Mouse (Mus musculus): ENCODE measurements at regions not wholly inside any gene's neighbourhood (a gene's known extent, or its start where the extent isn't known, plus 50 kb on each side); places are given as distances from the start of the nearest gene placed in this dataset.
"Not testable (repeated sequence)": the region's sequence is repeated elsewhere in the genome, so short reads cannot be mapped to it uniquely, and the experiment has no call there.

DNA sequence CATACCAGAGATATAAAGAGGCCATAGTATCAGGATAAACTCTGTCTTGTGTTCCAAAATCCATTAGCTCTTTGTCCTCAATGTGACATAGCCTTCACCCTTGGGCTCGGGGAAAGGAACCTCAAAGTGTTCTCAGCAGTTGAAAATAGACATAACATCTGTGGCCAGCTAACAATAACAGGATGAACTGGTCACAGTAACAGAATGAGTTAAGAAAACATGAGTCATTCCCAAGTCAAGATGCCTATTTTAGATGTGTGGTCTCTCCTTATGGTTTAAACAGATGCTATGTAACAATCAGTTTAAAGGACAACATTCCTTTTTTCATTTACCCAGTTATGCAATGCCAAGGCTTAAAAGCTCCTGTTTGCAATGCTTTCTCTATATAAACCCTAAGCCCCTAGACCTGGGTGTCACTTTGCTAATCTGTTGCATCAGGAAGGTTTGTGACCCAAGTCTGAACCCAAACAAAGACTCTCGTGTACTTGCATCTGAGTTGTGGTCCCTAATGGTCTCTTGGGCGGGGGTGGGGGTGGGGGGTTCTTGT is 920.5 kb upstream of the Dsel start:
- H3K4me3 ChIP-seq (ENCODE audit: low read depth, low read length), result no peak overlapping the region
- TF ChIP-seq CTCF (IDR thresholded peaks at IDR 0.05; ENCODE audit: low read depth), result no peak
- H3K9me3 ChIP-seq (ENCODE audit: low read length), result no peaks in the 10 kb centered on the region
- ATAC-seq (no peak), DNase-seq (no peak)
- H3K36me3 ChIP-seq (ENCODE audit: insufficient read depth), result no peaks in the 10 kb centered on the region
- H3K4me1 ChIP-seq (ENCODE audit: insufficient read depth), result no peaks in the 10 kb centered on the region
- H3K27ac ChIP-seq (ENCODE audit: low read depth, low read length), result no peak overlapping the region
- H3K27me3 ChIP-seq (ENCODE audit: insufficient read depth, low read length), result no peaks in the 10 kb centered on the region
- no peak overlapping the region for H3K4me2 ChIP-seq (ENCODE audit: low read depth)
- no peak overlapping the region for H3K9ac ChIP-seq
- WGBS, result 66% methylated on average over 3 of the region's 3 CpGs

DNA sequence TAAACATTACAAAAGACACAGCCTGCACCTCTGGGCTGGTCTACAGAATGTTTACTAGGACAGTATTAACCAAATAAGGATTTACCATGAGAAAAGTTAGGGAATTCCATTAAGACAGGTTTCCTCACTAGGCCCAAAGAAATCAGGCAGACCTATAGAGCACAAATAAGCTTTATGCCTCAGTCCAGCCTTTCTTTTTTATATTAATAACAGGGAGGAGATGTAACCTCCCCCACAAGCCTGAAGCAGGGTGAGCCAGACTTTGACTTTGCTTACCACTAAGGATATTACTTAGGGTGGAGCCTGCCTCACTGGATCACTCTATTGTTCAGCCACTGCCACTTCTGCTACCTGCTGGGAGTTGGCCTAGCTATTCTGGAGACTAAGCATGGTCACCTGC is 915.1 kb upstream of the Dsel start:
- Histone ChIP-seq H3K4me1 (ENCODE audit: insufficient read depth) (no peaks in the 10 kb centered on the region), H3K27me3 (ENCODE audit: insufficient read depth, low read length) (no peaks in the 10 kb centered on the region), H3K4me3 (ENCODE audit: low read depth, low read length) (no peak overlapping the region), H3K9me3 (ENCODE audit: low read length) (no peaks in the 10 kb centered on the region), H3K27ac (ENCODE audit: low read depth, low read length) (no peak overlapping the region), H3K36me3 (ENCODE audit: insufficient read depth) (no peaks in the 10 kb centered on the region), H3K4me2 (ENCODE audit: low read depth) (no peak overlapping the region), H3K9ac (no peak overlapping the region)
- no peak for DNase-seq
- no peak for ATAC-seq
- TF ChIP-seq CTCF (IDR thresholded peaks at IDR 0.05; ENCODE audit: low read depth), result no peak

DNA sequence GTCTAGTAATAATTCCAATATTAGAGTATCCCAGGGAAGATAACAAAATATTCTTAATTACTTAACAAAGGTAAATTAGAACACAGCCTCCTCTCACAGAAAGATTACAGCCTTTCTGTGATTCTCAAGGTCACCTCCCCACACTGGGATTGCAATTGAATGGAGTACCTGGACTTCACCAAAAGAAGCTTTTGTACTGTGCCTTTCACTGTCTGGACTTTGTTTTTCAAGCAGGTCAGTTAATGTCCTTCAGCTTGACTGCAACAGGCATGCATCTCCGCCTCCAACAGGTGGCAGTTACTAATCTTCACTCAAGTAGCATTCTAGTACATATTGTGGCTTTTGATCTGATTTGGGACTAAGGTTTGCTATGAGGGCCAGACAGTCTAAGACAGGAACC is 913.8 kb upstream of the Dsel start:
- WGBS, result 93% methylated on average over 1 of the region's 1 CpGs
- Histone ChIP-seq H3K4me1 (ENCODE audit: insufficient read depth) (no peaks in the 10 kb centered on the region), H3K9me3 (ENCODE audit: low read length) (no peaks in the 10 kb centered on the region), H3K4me3 (ENCODE audit: low read depth, low read length) (no peak overlapping the region), H3K27me3 (ENCODE audit: insufficient read depth, low read length) (no peaks in the 10 kb centered on the region), H3K36me3 (ENCODE audit: insufficient read depth) (no peaks in the 10 kb centered on the region), H3K9ac (no peak overlapping the region), H3K27ac (ENCODE audit: low read depth, low read length) (no peak overlapping the region), H3K4me2 (ENCODE audit: low read depth) (no peak overlapping the region)
- DNase-seq (no peak), ATAC-seq (no peak)
- TF ChIP-seq CTCF (IDR thresholded peaks at IDR 0.05; ENCODE audit: low read depth), result no peak

DNA sequence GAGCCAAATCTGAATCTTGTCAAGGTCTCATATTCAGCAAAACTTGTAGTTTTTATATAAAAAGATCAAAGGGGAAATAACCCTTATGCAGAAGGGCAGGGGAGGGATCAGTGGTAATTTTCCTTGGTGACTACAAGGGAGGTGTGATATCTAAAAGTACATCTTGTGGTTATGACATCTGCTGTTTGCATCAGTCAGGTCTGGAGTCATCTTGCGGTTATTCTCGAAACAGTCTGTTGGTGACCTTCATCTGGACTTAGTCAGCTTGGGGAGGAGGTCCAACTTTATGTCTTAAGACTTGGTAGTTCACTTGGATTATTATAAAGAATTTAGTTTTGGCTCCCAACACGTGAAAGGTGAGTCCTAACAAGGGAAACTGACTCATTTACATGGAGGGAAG is 885.9 kb upstream of the Dsel start:
- not testable (repeated sequence) for H3K27ac ChIP-seq (ENCODE audit: low read depth, low read length); ATAC-seq; H3K9me3 ChIP-seq (ENCODE audit: low read length); H3K4me1 ChIP-seq (ENCODE audit: insufficient read depth); H3K36me3 ChIP-seq (ENCODE audit: insufficient read depth); H3K4me3 ChIP-seq (ENCODE audit: low read depth, low read length); H3K9ac ChIP-seq; DNase-seq; H3K27me3 ChIP-seq (ENCODE audit: insufficient read depth, low read length); H3K4me2 ChIP-seq (ENCODE audit: low read depth)
- WGBS, result 72% methylated on average over 3 of the region's 3 CpGs

DNA sequence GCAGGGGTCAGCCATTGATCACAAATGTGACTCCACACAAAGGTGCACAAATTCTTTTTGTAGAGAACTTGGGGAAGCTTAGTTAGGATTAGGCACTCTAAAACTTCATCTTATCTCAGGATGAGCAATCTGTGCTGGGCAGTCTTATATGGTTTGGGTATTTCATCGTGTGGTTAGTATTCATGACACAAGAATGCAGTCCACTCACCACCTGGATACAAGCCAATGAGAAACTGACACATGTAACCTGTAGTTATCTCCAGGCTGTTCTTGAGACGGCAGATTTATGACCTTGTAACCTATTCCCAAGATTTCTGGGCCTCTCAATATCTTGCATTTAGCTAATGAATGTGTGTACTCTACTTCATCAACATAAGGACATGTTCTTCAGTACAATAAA is 883.8 kb upstream of the Dsel start:
- no peak overlapping the region for H3K9ac ChIP-seq
- no peaks in the 10 kb centered on the region for H3K36me3 ChIP-seq (ENCODE audit: insufficient read depth)
- H3K4me1 ChIP-seq (ENCODE audit: insufficient read depth), result no peaks in the 10 kb centered on the region
- no peak overlapping the region for H3K4me2 ChIP-seq (ENCODE audit: low read depth)
- no peak overlapping the region for H3K4me3 ChIP-seq (ENCODE audit: low read depth, low read length)
- WGBS, result 79% methylated on average over 2 of the region's 2 CpGs
- TF ChIP-seq CTCF (IDR thresholded peaks at IDR 0.05; ENCODE audit: low read depth), result no peak
- DNase-seq, result no peak
- no peaks in the 10 kb centered on the region for H3K9me3 ChIP-seq (ENCODE audit: low read length)
- ATAC-seq, result no peak
- H3K27ac ChIP-seq (ENCODE audit: low read depth, low read length), result no peak overlapping the region
- H3K27me3 ChIP-seq (ENCODE audit: insufficient read depth, low read length), result no peaks in the 10 kb centered on the region

DNA sequence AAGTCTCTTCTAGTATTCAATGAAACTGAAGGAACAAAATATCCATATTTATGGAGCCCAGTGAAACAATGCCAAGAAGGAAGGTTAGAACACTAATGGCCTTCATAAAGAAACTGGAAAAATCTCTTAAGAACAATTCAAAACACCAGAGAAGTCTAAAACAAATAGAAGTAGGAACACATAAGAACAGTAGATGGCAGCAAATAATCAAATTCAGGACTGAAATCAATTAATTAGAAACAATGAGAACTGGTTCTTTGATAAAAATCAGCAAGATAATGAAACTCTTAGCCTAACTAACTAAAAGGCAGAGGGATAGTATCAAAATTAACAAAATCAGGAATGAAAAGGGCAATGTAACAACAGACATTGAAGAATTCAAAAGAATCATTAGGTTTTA is 839.2 kb upstream of the Dsel start:
- no peak overlapping the region for H3K4me3 ChIP-seq (ENCODE audit: low read depth, low read length)
- H3K9ac ChIP-seq, result no peak overlapping the region
- H3K36me3 ChIP-seq (ENCODE audit: insufficient read depth), result no peaks in the 10 kb centered on the region
- H3K27ac ChIP-seq (ENCODE audit: low read depth, low read length), result no peak overlapping the region
- no peak overlapping the region for H3K4me2 ChIP-seq (ENCODE audit: low read depth)
- TF ChIP-seq CTCF (IDR thresholded peaks at IDR 0.05; ENCODE audit: low read depth), result peak; percentile 61
- no peaks in the 10 kb centered on the region for H3K4me1 ChIP-seq (ENCODE audit: insufficient read depth)
- H3K9me3 ChIP-seq (ENCODE audit: low read length), result no peaks in the 10 kb centered on the region
- DNase-seq (peak; percentile 21), ATAC-seq (no peak)
- no peaks in the 10 kb centered on the region for H3K27me3 ChIP-seq (ENCODE audit: insufficient read depth, low read length)

DNA sequence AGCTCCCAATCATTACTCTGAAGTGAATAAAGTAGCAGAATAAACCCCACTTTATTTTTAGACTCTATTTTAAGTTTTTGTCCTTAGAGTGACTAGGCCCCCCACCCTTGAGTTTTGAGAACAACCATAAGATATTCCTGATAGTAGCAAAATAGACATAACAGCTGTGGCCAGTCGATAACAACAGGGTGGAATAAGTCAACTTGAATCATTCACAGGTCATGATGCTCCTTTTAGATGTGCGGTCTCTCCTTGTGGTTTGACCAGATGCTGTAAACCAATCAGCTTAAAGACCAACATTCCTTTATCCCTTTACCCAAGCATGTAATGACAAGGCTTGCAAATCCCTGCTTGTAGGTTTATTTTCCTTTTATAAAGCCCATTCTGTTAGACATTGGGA is 794.2 kb upstream of the Dsel start:
- H3K9me3 ChIP-seq (ENCODE audit: low read length), result no peaks in the 10 kb centered on the region
- no peak for ATAC-seq
- no peak overlapping the region for H3K4me3 ChIP-seq (ENCODE audit: low read depth, low read length)
- H3K9ac ChIP-seq, result no peak overlapping the region
- 93% methylated on average over 2 of the region's 2 CpGs for WGBS
- no peak for DNase-seq
- H3K27ac ChIP-seq (ENCODE audit: low read depth, low read length), result no peak overlapping the region
- no peaks in the 10 kb centered on the region for H3K4me1 ChIP-seq (ENCODE audit: insufficient read depth)
- H3K4me2 ChIP-seq (ENCODE audit: low read depth), result no peak overlapping the region
- H3K27me3 ChIP-seq (ENCODE audit: insufficient read depth, low read length), result no peaks in the 10 kb centered on the region
- no peak for TF ChIP-seq CTCF (IDR thresholded peaks at IDR 0.05; ENCODE audit: low read depth)
- no peaks in the 10 kb centered on the region for H3K36me3 ChIP-seq (ENCODE audit: insufficient read depth)

DNA sequence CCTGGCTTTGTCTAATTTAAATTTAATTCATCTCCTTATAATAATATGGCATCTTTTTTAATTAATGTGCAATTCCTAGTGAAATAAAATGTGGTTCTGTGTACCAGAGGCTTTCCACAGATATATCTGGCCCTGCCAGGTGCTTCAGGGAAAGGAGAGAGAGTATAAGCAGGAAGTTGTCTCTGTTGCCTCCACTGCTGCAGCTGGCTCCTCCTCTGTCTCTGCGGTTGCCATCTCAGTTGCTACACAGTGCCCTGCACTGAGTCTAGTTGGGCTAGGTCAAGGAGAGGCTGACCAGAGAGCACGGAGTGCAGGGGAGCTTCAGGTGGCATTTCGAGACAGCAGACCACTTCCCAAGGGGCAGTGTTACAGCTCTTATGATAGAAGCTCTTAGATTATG is 773.6 kb upstream of the Dsel start:
- Histone ChIP-seq H3K4me2 (ENCODE audit: low read depth) (no peak overlapping the region), H3K4me3 (ENCODE audit: low read depth, low read length) (no peak overlapping the region), H3K9me3 (ENCODE audit: low read length) (no peaks in the 10 kb centered on the region), H3K4me1 (ENCODE audit: insufficient read depth) (no peaks in the 10 kb centered on the region), H3K36me3 (ENCODE audit: insufficient read depth) (no peaks in the 10 kb centered on the region), H3K27me3 (ENCODE audit: insufficient read depth, low read length) (no peaks in the 10 kb centered on the region), H3K9ac (no peak overlapping the region), H3K27ac (ENCODE audit: low read depth, low read length) (no peak overlapping the region)
- no peak for DNase-seq
- WGBS, result 82% methylated on average over 3 of the region's 3 CpGs
- no peak for ATAC-seq
- no peak for TF ChIP-seq CTCF (IDR thresholded peaks at IDR 0.05; ENCODE audit: low read depth)
